Mouse (Mus musculus) right cerebral cortex, postnatal 10 days (tissue): Measurements from ENCODE around the gene Wtip.
A peak's percentile ranks its signal among the peaks of the same experiment; 100 is the strongest.
"Not testable (repeated sequence)": the region's sequence is repeated elsewhere in the genome, so short reads cannot be mapped to it uniquely, and the experiment has no call there.

Experiments
- DNase-seq, 2 experiments: peaks; one replicate each; pipeline ENCODE4 v3.0.0; 2021; ENCODE audit warnings: low spot score in 2 of 2

The Wtip gene

DNA sequence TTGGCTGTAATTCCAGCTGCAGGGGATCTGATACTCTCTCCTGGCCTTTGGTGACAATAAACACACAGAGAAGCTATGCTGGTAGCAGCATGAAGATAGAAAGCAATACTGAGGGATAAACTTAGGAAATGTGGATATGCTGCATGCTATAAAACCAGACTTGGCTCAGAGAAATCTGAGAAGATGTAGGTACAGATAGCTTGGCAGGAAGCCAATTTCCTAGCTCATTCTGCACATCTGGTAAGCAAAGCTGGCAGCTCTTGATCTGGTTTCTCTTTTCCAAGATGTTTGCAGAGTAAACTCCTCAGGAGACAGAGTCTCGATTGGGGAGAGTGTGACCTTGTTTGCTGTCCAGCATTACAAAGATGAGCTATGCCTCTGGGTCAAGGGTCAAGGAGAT is 12.4 kb downstream of the Wtip start:
- peak in 1 of 2 experiments; percentile 39 for DNase-seq

GRCm38 (mm10) chr7:34116601-34117000 is 16.5 kb downstream of the Wtip start:
- DNase-seq = peak in 1 of 2 experiments; percentile 22

DNA sequence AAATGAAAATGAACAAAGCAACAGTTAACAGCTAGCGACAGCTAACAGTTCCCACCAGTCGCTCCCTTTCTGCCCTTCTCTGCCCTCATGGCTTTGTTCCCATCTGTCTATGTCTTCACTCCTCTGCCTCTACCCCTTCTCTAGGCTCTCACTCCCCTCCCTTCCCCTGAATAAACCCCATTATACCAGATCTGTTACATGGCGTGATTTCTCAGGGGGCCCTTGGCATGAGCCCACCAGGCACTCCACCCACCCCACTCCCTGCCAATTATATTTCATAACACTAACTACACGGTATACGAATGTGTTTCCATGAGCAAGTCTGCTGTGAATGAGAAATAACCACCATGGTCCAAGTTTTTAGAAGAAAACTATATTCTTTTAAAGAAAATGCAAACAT is 23.9 kb downstream of the Wtip start:
- no peak for DNase-seq

DNA sequence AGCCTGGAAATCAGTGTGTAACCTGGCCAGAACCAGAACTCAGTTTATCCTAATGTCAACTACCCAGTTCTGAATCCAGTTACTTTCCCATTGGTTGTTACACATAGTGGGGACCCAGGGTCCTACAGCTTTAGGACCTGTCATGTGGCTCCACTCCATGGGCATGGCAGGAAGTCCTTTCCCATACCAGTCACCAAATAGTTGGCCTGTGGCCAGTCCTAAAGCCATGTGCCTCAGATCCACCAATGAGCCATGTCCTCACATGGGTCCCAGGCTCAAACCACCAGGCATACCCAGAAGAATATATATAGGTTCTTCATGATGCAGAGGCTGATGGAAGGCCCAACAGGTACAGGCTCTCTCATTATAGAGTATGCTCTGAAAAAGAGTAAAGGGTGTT is 31.8 kb downstream of the Wtip start:
- no peak for DNase-seq

GRCm38 (mm10) chr7:34100002-34100401 is 33.1 kb downstream of the Wtip start:
- no peak for DNase-seq

GRCm38 (mm10) chr7:34094911-34095481 is 38.1 kb downstream of the Wtip start, which contains the start of gene Scgb1b30:
Gene Scgb1b30 (plus strand): TSS chr7:34095431.
- no peak for DNase-seq

- DNase-seq = not testable (repeated sequence)
These were observed 64.9 kb downstream of the Wtip start for GRCm38 (mm10) chr7:34068132-34068531.
